Mouse (Mus musculus) adrenal gland, postnatal 4 days (tissue): ENCODE data around the gene Jsrp1. TPM values are rescaled to one million over a fixed set of nuclear protein-coding genes. Genes with fewer than 3 reads are reported as not detected.

Experiments used
- DNase-seq, 2 experiments: peaks; one replicate each; pipeline ENCODE4 v3.0.0; 2021 to 2022; ENCODE audit warnings: low spot score in 2 of 2, mixed read lengths in 2 of 2
- total RNA-seq, 2 experiments: library from RNA; stranded (reverse); gene quantifications; 2 replicates each; pipeline ENCODE4 v1.2.3; 2021

Jsrp1 gene
- total RNA-seq, 2 experiments from 2014 or later = 12.7 to 18.4 TPM

DNA sequence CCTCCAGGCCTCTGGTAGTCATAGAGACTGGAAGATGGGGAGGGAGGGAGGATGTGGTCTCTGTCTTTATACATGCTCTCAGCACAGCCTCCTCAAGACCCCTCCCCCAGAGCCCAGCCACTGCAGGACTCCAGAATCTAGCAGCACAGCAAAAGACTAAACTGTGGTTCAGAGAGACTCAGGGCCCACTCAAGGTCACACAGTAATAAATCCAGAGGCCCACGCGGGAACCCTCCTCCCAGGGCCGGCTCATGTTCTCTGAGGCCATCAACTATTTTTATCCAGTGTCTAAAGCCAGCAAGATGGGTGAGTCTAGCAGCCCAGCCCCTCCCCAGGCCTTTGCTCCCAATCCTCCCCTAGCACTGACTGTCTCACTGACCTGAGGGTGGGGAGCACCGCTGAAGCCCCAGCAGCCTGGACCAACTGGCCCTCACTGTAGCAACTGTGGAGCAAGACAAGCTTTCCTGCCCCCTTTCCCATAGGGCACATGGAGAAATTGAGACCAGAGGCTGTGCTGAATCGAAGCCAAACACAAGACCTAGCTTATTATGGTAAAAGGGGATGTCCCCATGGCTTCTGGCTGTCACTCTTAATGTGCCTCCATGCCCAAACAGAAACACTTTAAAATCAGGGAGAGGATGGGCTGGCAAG, 782 bp downstream of the Jsrp1 start:
- no peak for DNase-seq

DNA sequence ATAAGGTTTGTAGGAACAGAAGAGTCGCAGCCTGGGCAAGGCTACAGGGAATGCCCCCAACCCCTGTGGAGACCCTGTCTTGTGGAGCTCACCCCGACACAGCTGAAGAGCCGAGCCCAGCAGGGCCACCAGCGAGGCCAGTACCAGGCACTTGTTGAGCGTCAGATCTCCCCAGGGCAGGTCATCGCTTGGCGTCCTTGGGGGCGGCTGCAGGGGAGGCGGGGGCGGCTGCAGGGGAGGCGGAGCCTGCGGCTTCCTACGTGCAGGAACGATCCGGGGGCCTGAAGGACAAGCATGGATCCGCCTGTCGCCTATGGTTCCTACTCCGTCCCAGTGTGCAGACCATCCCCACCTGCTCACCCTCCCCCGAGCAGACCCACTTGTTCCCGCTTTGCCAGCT, 3.2 kb downstream of the Jsrp1 start:
- no peak for DNase-seq

DNA sequence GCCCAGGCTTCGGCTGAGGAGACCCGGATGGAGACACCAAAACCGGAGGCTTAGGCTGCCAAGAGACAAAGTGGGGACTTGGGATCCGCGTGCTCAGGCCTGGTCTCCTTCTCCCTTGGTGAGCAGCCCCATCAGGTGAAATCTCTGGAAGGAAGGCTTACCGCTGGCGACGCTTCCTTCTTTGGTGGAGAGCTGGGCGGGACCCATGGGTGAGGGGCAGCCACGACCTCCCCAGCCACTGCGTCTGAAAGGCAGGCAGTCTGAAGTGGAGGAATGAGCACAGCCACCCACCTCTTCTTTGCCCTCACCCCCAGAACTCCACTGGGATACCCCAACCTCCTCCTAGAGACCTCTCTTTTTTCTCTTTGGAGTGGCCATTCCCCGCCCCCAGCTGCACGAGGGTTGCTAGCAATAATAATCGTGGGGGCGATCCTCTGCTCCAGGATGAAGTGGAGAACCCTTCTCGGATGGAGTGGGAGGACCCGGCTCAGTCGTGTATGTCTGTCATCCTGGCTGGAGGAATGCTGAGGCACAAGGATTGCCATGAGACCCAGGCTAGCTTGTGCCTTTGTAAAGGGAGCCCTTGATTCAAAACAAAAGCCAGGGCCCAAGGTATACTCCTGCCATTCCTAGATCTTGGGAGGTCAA, 4.2 kb downstream of the Jsrp1 start:
- no peak for DNase-seq

DNA sequence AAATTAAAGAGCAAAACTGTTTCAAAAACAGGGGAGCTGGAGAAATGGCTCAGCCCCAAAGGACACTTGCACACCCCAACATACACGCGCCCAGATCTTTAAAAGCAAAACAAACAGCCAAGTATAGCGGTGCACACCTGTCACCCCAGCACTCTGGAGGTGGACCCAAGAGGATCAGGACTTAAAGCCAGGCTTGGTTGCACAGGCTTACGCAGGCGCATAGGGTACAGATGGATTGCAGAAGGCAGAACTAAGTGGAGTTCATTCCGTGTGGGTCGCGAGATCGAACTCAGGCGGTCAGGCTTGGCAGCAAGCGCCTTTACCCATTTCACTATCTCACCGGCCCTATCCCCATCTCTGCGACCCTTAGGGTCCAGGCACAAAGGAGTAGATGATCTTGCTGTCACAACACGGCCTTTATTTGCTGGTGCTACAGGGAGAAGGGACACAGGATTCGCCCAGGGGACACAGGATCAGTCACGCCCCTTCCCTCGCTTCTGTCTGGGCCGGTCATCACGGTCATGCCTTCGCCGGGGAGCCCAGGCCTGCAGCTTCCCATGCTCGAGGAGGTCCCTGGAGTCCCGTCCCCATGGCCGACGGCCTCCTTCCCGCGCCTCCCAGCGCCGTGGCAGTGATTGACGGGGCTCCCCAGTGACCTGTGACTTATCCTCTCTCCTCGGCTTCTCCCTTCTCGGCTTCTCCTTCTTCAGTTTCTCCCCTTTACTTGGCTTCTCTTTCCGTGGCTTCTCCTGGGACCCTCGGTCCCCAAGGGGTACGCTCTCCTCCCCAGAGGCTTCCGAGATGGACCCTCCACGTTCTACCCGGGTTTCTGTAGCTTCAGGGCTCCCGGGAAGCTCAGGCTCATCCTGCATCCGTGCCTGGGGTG, 5.0 kb downstream of the Jsrp1 start:
- DNase-seq = no peak

DNA sequence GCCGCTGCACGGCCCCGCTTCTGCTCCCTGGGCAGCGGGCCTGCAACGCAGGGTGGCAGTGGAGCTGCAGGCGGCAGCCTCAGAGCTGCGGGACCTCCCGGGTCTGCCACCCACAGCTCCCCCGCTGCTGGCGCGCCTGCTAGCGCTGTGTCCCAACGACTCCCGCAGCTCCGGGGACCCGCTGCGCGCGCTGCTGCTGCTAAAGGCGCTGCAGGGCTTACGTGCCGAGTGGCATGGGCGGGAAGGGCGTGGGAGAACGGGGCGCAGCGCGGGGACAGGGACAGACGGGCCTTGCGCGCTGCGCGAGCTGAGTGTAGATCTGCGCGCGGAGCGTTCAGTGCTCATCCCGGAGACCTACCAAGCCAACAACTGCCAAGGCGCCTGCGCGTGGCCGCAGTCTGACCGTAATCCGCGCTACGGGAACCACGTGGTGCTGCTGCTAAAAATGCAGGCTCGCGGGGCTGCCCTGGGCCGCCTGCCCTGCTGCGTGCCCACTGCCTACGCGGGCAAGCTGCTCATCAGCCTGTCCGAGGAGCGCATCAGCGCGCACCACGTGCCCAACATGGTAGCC, 6.2 kb downstream of the Jsrp1 start:
- peak in 1 of 2 experiments; percentile 45 for DNase-seq

DNA sequence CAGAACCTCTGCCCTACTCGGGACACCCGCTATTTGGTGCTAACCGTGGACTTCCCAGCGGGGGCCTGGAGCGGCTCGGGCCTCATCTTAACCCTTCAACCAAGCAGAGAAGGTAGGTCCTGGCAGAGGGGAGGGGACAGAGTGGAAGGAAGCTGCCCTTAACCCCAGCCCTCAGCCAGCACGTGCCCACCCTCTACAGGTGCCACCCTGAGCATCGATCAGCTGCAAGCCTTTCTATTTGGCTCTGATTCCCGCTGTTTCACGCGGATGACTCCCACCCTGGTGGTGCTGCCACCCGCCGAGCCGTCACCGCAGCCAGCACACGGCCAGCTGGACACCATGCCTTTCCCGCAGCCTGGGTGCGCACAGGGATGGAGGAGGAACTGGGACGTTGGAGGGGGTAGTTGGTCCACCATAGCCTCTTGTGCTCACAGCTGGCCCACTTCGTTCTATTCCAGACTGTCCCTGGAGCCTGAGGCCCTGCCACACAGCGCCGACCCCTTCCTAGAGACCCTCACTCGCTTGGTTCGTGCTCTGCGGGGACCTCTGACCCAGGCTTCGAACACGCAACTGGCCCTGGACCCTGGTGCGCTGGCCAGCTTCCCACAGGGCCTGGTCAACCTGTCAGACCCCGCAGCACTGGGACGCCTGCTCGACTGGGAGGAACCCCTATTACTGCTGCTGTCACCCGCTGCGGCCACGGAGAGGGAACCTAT, 6.8 kb downstream of the Jsrp1 start:
- no peak for DNase-seq

DNA sequence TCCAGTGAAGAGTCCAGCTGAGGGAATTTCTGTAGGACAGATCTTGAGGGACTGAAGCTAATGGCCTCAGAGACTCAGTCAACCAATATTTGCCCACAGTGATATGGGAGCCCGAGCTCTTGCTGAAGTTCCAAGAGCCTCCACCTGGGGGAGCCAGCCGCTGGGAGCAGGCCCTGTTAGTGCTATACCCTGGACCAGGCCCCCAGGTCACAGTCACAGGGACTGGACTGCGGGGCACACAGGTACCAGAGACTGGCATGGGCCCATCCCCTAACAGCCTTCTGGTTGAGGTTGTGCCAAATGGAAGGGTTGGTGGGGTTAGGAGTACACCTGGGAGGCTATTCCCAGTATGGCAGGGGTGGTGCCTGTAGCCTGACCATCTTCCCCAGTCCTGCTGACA, 7.4 kb downstream of the Jsrp1 start:
- DNase-seq = peak; percentile 73 to 77

DNA sequence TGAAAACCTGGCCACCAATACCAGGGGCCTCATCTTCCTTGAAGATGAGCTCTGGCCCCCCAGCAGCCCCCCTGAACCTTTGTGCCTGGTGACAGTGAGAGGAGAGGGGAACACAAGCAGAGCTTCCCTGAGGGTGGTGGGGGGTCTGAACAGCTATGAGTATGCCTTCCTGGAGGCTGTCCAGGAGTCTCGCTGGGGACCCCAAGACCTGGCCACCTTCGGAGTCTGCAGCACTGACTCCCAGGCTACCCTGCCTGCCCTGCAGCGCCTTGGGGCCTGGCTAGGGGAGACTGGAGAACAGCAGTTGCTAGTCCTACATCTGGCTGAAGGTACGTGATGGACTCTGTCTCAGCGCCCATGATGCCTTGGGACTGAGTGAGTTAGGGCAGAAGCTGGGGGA, 8.0 kb downstream of the Jsrp1 start:
- no peak for DNase-seq

DNA sequence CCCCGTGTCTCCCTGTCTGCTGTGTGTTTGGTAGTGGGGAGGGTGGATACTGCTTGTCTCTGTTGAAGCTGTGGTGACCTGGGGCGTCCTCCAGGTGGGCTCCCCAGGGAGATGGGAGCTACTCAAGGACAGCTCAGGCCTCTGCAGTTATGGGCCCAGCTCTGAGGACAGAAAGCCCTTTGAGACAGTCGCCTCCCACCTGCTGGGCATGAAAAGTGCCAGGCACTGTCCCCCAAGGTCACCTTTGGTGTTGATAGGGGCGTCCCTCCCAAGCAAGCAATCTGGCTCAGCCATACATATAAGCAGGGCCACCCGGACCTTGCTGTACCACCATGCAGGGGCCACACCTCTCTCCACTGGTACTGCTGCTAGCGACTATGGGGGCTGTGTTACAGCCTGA, 8.4 kb downstream of the Jsrp1 start, which contains the start of gene Amh:
Gene Amh (plus strand): TSS at position 328 of the 400 bp plus-strand sequence.
- no peak for DNase-seq

DNA sequence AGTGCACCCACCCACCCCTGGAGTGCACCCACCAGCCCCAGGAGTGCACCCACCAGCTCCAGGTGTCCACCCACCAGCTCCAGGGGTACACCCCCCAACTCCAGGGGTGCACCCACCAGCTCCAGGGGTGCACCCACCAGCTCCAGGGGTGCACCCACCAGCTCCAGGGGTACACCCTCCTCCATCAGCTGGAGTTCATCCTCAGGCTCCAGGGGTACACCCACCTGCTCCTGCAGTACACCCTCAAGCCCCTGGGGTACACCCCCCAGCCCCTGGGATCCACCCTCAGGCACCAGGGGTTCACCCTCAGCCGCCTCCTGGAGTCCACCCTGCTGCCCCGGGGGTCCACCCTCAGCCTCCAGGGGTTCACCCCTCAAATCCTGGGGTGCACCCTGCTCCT, 9.0 kb downstream of the Jsrp1 start:
- DNase-seq = no peak

DNA sequence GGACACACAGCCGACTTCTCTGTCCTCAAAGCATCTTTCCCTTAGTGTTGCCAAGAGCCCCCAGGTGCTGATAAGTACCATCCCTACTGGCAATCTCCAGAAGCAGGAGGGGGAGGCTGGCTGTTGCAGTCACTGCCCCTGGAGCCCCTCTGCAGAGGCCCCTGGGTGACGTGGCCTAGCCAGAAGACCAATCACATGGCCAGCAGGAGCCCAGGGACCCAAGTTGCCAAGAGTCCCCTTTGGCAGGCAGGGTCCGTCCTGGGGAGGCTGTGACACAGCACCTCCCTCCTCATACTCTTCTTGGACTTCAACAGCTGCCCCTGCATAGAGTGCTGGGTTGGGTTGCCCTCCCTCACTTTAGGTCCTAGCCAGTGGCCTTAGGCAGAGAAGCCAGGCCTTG, 10.3 kb downstream of the Jsrp1 start:
- no peak for DNase-seq

DNA sequence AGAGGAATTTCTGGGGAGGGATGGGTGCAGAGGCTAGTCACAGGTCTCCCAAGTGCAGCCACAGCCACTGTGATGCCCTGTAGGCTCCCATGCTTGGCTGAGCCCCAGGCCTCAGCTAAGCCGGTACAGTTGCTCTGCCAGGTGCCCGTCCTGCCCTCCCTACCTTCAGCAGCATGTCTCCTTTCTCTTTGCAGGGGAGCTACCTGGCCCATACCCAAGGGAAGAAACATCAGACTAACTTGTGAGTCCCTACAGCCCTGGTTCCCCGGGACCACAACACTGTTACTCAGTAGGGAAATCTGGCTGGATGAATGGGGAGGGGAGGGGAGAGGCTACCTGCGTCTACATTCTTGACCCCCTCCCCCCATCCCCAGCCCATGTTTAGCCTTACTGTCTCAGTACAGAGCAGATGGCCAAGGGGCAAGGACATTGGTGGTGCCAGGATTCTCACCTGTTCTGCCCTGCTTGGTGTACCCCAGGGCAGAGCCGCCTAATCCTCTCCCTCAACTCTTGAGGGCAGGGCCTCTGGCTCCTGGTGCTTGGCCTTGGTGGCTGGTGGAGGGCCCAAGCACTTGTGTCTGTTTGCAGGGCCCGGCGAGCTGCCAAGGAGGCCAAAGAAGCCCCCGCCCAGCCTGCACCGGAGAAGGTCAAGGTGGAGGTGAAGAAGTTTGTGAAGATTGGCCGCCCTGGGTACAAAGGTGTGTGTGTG, 10.9 kb downstream of the Jsrp1 start:
- no peak for DNase-seq

DNA sequence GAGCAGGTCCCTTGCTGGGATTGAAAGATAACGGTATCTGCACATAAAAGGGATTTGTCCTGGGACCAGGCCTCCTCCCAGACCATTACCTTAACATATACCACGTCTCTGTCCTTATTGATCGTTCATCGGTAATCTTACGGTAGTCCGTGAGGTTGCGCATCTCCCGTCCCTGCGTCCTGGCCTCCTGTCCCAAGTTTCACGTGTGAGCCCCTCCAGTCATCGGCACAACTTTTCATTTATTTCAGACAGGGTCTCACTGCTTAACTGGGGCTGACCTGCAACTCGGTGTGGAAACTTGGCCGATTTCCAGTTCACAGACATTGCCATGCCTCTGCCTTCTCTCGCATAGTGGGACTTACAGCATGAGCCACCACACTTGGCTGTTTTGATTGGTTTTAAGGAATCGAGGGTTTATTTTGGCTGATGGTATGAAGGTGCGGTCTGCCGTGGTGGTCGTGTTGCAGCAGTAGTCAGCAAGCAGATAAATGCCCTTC, 14.2 kb downstream of the Jsrp1 start:
- no peak for DNase-seq

DNA sequence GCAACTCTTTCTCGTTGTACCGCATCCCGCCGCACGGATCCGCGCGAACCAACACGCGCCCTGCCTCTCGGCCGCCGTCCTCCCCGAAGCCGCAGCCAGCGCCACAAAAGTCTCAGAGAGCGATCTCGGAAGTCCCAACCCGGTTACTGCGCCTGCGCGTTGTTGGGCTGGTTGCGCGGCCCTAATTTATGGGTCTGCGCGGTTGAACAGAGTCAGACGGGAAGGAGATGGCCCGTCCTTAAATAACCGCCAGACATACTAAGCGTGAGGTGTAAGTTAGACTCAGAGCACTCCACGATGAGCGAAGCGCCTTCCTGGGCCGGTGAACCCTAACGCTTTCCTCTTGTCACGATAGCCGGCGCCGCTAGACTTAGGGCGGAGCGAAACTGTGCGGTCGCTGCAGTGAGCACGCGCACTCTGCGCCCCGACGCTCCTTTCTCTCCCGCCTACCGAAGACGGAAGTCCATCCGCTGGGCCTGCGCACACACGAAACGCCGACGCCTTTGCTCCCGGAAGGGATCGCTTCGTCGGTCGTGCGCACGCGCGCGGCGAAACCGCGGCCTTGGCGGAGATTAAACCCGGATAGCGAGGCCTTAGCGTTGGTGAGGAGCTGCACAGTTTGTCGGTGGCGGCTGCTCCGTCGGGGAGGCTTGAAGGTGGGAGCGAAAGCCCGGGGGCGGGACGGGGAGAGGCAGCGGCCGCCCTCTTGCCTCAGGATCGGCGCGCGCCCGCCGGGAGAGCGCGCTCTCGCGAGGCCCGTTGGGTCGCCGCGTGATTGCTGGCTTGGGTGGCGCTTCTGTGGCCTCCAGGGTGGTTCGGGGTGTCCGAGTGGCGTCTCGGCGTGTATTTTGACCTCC, 14.9 kb downstream of the Jsrp1 start, which contains the start of the genes Sf3a2 and Plekhj1:
Gene Sf3a2 (plus strand): TSS at position 49 of the 857 bp plus-strand sequence.
Gene Plekhj1 (minus strand): TSS at position 477 of the 857 bp plus-strand sequence.
- DNase-seq = peak; percentile 84 to 87

DNA sequence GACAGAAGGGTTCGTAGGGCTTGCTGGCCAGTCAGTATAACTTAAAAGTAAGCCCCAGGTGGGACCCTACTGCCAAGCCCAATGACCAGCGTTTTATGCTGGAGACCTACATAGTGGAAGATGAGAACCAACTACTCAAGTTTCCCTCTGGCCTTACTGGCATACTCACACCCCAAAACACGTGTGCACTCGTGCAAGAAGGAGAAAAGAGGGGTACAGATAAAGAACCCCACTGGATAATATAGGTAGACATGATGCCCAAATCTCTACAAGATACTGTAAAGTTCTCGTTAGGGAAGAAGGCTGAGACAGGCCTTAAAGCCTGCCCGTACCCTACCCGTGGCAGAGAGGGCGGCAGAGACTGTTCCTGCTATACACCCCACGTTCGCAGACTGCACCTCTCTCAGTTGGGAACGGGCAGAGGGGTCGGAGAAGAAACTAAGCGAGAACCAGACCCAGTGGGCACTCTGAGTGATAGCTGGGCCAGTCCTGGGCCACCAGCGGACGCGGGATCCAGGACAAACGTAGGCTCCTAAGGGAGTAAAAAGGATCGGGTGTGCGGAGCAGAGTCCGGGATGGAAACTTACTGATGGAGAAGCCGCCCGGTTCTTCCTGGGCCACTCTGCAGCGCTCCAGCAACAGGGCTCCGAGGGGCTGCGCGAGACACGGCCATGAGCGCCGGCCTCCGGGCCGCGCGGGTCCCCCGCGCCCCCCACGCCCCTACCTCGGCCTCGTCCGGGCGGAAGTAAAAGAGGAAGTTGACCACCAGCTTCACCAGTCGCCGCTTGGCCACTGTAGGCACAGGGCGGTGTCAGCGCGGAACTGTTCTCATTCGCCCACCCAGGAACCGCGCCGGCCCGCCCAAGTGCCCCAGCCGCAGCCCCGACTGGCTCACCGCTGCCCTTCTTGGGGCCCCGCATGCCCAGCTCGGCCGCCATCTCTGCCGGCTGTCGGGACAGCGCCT, 15.8 kb downstream of the Jsrp1 start:
- DNase-seq = no peak

DNA sequence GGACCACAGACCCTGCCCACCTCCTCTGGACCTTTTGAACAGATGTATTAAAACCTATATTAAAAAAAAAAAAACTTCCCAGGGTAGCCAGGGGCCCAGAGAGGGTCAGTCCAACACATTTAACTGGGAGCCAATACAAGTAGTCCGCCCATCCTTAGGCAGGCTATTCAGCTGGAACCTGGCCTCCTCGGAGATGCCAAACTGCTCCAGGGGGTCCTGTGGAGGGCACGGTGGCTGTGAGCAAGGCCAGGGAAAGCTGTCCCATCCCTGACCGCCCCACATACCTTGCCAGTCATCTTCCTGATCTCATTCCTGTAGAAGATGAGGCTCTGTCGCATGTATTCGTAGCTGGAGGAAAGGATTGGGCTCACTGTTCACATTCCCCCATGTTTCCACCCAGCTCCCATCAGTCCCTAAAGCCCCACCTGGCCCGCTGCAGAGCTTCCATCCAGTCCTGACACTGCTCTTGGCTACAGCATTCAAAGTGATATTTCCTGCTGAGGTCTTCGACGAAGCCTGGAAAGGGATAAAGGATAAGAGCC, 16.9 kb downstream of the Jsrp1 start:
- DNase-seq = no peak

DNA sequence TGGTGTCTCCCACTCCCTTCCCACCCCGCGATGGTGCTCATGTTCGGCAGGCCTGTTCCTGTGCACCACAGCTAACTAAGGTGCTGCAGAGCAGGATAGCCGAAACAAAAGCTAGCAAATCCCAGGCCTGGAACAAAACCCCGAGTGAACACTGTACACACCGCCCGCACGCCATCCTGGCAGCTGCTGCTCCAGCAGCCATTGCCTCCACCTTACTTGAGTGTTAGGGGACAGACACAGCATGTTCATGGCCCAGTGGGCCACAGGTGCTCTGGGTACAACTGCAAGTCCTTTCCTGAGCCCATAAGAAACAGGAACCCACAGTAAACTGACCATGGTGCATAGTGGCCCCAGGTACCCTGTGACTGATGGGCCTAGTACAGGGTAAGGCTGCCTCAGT, 18.5 kb downstream of the Jsrp1 start:
- DNase-seq = no peak

DNA sequence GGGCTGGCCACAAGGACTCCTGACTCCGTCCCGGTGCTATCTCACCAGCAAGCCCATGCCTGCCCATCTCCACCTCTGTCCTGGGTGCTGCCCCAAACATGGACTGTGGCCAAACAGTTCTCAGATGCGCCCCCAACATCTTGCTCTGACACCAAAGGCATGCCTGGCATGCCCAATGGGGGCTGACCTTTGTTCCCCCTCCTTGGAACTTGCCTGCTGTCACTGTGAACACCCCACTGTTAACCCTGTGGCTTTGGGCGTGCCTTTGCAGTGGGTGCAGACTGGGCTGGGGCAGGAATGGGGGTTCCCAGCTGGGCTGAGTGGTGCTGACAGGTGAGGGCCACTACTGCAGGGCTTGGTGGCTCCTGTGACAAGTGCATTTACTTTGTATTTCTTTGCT, 19.5 kb downstream of the Jsrp1 start:
- no peak for DNase-seq
